Mouse (Mus musculus): ENCODE data around the gene Padi6.

Padi6 gene

GRCm38 (mm10) chr4:140708297-140708927 is 34.0 kb downstream of the Padi6 start:
- peak; percentile 33 to 38 for DNase-seq (ENCODE audit: low spot score in 2 of 2)

DNA sequence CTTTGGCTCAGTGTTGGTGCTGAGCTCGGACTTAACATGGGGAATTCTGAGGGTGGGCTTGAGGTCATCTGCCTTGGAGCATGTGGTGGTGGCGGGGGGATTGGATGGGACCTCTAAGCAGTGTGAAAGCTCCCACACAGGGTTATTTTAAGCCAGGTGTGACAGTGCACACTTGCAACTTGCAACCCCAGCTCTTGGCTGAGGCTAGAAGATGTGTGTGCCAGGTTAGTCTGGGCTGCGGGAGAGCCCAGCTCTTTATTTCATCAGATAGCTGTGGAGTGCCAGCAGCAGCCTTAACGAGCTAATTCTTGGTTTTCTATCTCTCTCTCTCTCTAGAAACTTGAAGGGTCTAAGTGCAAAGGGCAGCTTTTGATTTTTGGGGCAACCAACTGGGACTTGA is 34.8 kb downstream of the Padi6 start:
- no peak for DNase-seq (ENCODE audit: low spot score in 2 of 2)

GRCm38 (mm10) chr4:140704166-140704565 is 38.3 kb downstream of the Padi6 start:
- no peak for DNase-seq (ENCODE audit: low spot score in 2 of 2)

DNA sequence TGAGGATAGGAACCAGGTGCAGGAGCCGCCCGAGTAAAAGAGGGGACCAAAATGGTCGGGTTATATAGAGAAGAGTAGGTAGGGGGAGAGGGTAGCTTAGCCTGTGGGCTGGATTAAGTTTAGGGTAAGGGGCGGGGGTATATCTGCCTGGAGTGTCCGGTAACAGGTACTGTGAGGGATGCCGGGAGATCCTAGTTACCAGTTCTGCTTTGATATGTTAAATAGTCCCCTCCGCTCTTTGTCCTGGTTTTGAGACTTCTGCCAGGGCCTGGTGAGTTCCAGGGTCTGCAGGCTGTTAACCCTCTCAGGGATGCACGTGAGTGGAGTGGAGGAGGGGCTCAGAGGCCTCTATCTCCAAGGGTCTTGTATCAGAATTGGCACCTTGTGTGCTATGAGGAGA is 38.8 kb downstream of the Padi6 start:
- DNase-seq (ENCODE audit: low spot score in 2 of 2): no peak

- DNase-seq (ENCODE audit: low spot score in 2 of 2): peak; percentile 67 to 70
These were observed 39.7 kb downstream of the Padi6 start for GRCm38 (mm10) chr4:140702611-140703327.

GRCm38 (mm10) chr4:140701716-140702561 is 40.5 kb downstream of the Padi6 start:
- no peak for DNase-seq (ENCODE audit: low spot score in 2 of 2)

- peak; percentile 68 for DNase-seq (ENCODE audit: low spot score in 2 of 2)
These were observed 41.3 kb downstream of the Padi6 start for GRCm38 (mm10) chr4:140701049-140701715.

DNA sequence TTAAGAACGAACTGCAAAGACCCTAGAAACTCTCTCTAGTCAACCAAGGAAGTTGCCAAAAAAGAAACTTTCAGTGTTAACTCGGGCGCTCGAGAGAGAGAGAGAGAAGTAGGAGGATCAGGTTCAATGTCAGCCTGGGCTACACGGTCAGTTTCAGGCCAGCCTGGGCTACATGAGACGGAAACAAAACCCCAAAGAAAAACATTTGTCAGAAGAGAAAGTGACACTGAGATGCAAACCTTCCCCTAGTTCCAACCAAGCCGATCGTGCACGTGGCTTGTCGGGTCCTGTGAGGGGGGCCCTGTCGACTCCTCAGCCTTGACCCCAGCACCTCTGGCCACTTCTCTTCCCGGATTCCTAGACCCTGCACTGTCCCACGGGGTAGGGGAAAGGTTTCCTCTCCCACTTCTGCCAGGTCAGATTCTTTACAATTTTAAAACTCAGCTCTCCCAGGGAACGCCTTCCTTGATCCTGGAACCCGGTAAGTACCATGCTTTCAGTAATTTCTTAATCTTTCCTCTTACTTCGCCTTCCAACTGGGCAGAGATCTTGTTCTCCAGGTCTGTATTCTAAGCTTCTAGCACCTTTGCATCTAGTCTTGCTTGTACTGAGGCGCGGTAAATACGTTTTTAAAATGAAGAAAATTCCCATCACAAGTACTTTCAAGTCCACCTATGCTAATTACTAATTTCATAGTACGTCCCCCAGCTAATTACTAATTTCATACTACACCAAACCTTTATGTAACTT is 42.0 kb downstream of the Padi6 start, which contains the start of gene Rcc2:
Gene Rcc2 (plus strand): TSS at position 273 of the 750 bp plus-strand sequence.
- no peak for DNase-seq (ENCODE audit: low spot score in 2 of 2)

DNA sequence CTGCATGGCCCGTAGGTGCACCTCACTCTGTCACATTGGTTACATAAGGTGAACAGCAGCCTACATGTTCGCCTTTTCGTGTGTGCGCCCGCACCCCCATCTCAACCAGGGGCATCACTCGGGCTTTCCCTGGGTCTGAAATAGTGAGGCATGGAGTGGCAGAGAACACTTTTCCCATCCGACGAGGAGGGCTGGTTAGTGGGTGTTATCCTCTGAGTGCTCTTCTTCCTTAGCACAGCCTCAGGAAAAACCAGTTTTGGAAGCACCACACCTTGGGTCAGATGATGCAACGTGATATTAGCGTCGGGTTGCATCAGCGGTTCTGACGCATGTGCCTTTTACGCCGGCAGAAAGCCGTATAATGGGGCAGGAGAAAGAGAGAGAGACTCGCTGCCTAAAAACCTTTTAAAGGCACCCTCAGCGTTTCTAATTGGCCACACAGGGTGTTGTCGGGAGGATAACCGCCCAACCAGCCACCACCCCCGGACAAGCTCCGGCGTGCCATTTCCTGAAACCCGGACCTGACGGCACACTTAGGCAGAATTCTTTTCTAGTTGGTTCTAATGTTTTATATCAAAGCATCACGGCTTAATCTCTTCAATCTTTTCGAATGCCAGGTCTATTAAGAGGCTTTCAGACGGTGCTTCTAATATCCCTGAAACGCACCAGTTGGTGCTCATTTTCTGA is 42.9 kb downstream of the Padi6 start:
- DNase-seq (ENCODE audit: low spot score in 2 of 2): peak; percentile 57 to 80

GRCm38 (mm10) chr4:140695675-140696585 is 46.5 kb downstream of the Padi6 start:
- no peak for DNase-seq (ENCODE audit: low spot score in 2 of 2)

DNA sequence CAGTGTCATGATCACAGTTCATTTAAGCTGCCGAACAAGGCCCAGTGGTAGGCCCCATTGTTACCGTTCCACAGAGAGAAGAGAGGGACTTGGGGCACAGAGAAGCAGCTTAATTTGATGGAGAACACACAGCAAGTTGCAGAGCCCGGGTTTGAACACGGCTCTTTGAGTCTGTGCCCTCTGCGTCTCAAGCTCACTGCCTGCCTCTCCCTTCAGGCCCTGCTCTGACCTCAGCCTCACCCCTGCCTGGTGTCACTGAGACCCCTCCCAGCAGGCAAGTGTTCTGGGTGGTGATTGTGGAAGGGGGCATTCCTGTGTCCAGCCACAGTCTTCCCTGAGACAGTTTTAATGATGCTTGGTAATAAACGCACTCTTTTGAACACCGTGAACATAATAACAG is 47.3 kb downstream of the Padi6 start:
- no peak for DNase-seq (ENCODE audit: low spot score in 2 of 2)

DNA sequence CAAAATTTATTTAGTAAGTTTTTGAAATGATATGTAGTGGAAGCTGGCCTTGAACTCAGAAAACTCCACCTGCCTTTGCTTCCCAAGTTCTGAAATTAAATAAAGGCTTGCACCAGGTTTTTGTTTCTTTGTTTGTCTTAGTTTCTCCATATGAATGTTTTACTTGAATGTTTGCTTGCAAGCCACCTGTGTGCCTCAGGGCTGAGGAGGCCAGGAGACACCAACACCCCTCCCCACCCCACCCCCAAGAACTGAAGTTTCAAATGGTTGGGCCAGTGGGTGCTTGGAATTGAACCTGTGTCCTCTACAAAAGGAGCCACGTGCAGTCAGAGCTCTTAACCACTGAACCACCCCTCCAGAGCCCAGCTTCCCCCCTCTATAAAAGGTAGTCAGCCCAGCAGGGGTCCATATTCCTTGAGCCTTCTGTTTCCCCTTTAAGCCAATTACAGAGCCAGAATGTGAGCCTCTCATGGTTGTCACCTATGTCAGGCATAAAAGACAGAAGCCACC is 47.8 kb downstream of the Padi6 start:
- no peak for DNase-seq (ENCODE audit: low spot score in 2 of 2)

GRCm38 (mm10) chr4:140693513-140693912 is 48.9 kb downstream of the Padi6 start:
- DNase-seq (ENCODE audit: low spot score in 2 of 2): no peak

GRCm38 (mm10) chr4:140691481-140691880 is 51.0 kb downstream of the Padi6 start:
- no peak for DNase-seq (ENCODE audit: low spot score in 2 of 2)

DNA sequence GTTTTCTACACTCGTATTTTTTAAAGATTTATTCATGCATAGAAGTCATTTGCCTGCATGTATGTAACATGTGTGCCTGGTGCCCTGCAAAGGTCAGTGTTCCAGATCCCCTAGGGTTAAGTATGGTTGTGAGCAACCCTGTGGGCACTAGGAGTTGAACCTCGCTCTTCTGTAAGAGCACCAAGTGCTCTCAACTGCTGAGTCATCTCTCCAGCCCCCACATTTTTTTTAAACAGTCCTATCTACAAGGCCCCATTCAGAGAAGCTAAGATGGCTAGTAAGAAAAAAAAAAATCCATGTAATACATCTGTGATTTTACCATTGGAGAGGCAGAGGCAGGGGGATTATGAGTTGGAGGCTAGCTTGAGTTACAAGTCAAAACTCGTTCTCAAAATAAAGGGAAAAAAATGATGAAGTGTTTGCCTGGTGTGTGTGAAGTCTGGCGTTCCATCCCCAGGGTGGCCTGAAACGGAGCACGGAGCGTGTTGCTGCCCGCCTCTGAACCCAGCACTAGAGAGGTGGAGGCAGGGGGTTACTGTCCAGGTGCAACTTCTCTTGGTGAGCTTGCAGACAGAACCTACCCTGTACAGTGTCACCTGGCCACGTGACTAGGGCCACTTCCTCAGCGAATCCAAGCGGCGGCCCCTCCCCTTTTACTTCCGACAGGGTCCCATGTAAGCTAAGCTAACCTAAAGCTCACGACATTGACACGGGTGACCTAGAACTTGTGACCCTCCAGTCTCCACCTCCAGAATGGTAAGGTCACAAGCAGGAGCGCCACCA is 52.4 kb downstream of the Padi6 start:
- DNase-seq (ENCODE audit: low spot score in 2 of 2): no peak

- no peak for DNase-seq (ENCODE audit: low spot score in 2 of 2)
These were observed 53.5 kb downstream of the Padi6 start for GRCm38 (mm10) chr4:140688826-140689425.

DNA sequence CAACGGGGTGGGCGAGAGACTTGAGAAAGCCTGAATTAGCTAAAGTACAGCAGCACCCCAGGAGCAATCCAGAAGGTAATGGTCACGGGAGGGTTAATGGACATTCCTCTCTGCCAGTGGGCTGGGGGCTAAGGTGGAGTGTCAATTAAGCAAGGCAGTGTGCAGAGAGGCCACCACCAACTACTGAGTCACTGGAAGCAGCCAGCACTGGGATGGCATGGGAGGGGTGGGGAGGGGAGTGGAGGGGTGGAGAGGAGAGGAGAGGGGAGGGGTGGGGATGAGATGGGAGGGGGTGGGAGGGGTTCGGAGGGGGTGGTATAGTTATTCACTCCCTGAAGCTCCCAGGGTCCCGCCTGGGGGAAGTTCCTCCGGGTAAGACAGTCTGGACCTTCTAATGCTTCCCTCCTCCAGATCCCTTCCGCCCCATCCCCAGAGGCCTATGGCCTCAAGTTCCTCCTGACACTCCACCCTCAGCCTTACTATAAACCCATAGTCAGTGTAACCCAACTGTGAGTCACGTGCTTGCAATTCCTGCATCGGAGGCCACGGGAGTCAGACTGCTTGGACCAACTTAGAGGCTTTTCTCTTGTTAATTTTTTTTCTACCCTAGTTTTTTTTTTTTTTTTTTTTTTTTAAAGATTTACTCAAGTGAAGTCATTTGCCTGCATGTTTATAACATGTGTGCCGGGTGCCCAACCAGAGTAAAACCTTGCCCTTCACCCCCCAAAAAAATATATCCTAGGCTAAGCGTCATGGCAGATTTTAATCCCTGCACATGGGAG is 54.2 kb downstream of the Padi6 start:
- DNase-seq (ENCODE audit: low spot score in 2 of 2): no peak
